Mouse (Mus musculus) embryo, embryonic 9.5 days (tissue): Measurements from ENCODE around the gene Hey2.

ENCODE experiments used
- DNase-seq: peaks from one replicate; pipeline ENCODE4 v3.0.0-alpha.2; 2017; ENCODE audit errors: extremely low spot score

The Hey2 gene

DNA sequence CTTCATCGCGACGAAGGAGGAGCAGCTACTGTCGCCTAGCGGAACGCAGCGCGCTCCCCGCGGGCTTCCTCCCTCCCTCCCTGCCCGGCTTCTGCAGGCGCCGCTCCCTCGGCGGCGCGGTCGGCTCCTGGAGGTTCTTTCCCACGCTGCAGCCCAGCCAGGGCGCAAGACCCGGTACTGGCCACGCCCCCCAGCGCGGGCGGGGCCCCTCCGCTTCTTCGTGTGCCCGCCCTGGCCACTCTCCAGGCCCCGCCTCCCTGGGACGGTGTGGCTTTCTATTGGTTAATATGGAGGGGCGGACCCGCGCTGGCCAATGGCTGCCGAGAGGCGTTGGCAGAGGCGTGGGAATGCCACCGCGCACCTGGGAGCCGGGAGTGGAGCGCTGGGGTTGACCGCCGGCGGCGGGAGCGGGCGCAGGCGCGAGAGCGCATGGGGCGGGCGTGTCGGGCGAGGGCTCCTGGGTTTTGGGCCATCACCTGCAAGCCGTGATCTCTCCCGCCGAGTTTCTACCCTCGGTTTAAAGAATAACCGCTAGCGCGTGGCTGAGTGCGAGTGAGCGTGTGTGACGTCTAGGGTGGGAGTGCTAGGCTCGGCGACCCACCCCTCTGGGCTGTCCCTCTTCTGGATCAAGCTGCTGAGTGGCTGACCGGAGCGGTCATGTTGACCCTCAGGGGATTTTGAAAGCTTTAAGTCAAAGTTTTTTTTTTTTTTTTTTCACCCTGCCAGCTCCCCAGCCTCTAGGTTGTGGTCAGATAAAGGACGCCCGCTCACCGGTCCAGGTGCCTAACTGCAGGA, at the start of gene Hey2:
Hey2 (minus strand) TSS at position 159 of the 795 bp plus-strand sequence.
- peak; percentile 99 for DNase-seq

DNA sequence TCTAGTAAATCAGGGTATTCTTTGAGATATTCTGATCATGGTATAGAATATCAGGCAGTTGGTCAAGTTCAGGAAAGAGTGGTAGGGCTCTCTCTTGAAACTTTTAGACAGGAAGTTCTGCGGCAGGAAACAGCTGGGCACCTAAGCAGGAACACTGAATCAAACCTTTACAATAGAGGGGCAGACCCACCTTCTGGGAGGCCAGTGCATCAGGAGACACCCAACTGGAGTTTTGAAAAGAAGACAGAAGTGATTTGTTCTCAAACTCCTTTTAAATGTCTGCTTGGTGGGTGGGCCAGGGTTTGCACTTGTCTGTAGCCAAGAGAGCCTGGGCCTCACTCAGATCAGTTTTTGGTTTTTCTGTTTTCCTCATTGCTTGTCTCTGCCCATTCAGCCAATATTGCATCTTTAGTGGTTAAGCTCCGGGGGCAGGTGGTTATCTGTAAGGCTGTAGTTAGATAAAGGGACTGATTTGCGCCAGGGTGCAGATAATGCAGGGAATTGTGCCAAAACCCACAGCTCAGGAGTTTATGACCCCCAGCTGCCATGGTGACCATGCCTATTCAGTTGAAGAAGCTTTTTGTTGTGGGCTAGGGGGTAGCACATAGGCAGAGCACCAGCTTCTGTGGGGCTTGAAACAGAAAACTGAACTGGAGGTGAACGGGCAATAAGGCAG, 40.6 kb upstream of the Hey2 start:
- peak; percentile 20 for DNase-seq

GRCm38 (mm10) chr10:30881109-30881508, 38.5 kb upstream of the Hey2 start:
- DNase-seq: no peak

GRCm38 (mm10) chr10:30845101-30845825, 2.7 kb upstream of the Hey2 start:
- peak; percentile 22 for DNase-seq

DNA sequence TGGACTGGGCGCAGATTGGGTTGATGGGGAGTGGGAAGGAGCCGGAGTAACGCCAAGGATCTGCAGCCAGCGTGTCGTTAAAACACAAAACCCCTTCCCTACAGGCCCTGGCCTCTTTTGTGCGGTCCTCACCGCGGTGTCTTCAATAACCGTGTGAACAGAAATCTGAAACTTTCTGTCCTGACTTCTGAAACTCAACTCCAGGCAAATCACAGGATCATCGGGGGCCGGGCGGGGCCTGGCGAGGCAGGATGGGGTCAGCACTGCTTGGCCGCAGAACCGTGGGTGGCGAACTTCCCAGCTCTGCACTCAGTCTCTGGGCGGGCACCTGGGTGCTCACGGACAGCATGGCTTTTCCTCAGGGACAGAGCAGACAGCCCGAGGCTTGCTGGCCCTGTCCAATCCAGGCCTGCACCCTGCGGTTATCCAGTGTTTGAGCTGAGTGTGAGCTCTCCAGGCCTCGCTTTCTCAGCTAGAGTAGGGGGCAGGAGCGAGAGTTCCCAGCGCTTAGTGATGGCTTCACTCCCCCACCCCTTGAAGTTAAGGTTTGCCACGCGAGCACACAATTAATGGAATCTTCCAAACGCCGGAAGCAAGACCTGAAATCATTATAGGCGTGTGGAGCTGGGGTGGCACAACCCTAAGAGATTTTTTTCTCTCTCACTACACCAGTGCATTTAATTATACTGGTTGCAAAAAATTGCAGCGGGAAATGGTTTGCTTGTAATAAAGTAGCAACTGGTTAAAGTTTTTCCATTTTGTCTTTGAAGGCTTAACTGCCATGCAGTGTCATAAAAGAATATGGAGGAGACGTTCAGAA, 1.8 kb upstream of the Hey2 start:
- peak; percentile 77 for DNase-seq

- no peak for DNase-seq
These were observed 1.0 kb upstream of the Hey2 start for GRCm38 (mm10) chr10:30843438-30844190.

GRCm38 (mm10) chr10:30842228-30842627, 373 bp downstream of the Hey2 start:
- DNase-seq: no peak

DNA sequence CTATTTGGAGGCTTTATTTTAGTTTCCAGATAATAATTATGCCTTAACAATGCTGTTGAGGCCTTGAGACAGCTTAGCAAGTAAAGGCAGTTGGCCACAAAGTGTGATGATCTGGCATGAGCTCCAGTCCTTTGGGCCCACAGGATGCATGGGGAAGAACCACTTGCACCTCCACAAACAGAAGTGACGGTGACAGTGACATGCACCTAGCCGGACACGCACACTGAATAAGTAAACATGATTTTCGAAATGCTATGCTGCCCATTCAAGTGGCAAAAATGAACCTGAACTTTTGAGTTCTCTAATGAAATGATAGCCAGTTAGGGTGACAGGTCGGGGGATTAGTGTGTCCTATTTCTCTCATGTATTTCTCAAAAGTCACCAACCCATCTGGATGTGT, 1.8 kb downstream of the Hey2 start:
- no peak for DNase-seq

DNA sequence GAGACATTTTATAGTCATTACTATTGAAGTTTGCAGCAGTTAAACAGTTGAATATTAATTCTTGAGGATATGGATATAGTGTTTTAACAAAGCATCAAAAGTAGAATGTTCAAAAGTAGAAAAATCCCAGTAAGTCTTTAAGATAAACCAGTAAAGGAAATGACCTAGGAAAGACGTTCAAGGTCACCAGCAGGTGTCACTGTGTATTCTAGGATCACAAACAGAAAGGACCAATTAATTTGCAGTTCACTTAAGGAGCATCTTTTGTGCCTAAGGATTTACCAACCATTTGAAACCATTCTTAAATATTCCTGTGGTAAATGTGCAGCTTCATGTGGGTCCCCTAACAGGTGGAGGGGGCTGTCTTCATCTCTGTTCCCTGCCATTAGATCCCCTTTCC, 4.4 kb downstream of the Hey2 start:
- DNase-seq: peak; percentile 9

GRCm38 (mm10) chr10:30825049-30825448, 17.6 kb downstream of the Hey2 start:
- DNase-seq: no peak

DNA sequence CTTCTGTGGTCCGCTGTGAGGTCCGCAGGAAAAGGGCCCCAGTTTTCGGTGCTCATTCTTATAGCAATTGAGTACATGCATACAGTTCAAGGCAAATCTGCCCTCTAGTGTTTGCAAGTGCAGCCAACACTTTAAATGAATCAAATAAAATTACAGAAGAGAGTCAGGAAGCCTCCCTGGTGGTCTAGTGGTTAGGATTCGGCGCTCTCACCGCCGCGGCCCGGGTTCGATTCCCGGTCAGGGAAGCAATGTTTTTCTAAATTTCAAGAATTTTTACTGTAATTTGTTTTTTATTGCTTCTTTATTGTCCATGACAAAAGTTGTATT, 31.7 kb downstream of the Hey2 start:
- DNase-seq: peak; percentile 89

DNA sequence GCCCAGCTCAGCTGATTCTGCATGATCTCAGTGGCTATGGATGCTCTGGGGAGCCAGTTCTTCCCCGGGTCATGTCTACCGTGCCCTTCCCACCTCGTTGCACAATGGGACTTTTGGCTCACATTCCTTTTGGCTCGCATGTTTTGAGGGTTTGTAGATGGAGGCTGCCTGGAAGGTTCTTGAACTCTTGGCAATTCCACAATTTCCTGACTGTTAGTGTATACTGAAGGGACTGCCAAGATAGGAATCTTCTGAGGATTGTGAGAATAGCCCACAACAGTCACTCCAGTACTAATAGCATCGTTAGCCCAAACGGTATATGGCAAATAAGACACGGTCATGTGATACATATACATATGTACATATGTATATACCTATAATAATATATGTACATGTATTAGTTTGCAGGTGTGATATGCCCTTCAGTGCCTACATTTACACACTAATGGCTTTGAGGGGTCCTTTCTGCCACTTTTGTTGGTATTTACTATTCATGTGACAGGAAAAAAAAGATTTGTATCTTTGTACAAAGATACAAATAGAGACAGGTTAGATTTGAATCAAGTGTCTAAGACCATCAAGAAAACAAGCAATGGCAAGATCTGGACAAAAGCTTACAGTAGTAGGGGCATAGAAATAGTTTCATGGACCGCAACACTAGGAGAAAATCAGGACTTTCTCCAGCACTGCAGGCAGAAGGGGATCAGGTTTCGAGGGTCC, 32.2 kb downstream of the Hey2 start:
- no peak for DNase-seq

DNA sequence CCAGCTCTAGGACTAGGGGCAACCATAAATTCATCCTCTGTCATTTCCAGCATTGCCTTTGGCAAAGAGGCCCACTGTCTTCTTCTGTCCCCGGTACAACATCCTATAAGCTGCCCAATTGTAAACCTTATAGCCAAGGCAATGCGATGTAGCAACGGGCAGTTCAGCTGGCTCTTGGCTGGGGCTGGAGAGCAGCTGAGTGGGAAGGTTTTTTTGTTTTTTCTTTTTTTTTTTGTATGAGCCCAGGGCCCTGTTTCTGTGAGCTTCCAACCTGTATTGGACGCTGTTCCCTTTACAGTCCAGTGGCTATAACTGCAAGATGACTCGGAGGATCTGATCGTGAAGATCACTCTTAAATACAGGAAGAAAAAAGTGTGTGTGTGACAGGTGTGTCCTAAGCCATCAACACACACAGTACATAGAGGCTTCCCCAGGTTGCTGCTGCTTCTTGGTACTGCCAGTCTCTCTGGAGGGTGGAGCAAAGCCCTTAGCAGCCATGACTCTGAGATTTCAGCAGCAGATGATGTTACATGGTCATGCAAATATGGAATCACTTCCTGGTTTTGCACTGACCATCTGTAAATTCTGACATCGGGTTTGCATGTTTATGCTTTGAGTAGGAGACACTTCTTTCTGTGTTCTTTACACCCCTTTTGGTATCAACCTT, 38.9 kb downstream of the Hey2 start:
- no peak for DNase-seq

DNA sequence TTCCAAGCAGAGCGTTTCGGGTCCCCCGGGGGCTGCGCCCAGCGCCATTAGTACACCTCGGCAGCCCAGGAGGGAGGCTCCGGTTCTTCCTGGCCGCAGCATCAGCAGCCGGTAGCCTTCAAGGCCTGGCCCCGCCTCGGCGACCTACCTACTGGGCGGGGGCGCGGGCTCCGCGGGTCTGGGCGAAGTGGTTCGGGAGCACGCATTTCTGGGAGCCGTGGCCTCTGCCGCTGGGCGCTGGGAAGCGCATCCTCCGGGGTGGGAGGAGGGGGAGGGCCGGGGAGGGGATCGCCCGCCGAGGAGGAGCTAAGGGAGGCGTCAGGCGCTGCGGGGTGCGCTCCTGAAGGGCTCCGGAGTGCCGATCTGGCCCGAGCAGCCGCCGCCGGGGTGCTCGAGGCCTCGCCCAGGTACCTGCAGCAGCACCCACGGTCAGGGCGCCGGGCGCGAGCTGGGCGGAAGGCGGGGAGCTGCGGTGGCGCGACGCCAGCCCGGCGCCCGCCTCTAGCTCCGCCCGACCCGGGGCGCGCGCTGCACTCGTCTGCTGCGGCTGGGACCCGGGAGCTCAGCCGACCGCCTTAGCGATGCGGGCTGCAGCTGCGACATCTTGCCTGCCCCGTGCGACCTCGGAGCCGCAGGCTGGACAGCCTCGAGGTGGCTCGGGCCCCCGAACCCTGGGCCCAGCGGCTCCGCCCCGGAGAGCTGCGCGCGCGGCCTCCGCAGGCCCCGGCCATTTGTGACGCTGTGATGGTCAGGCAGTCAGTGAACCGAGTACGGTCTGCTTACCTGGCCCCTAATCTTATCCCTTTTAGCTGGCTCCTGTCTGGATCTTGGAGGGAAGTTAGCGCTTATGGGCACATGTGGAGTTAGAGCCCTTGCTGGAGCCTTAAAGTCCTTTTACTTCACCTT, 39.7 kb downstream of the Hey2 start, which contains the start of gene Ncoa7:
Ncoa7 (minus strand) TSS at position 646 of the 906 bp plus-strand sequence.
- DNase-seq: peak; percentile 88

- peak; percentile 22 for DNase-seq
These were observed 40.6 kb downstream of the Hey2 start for GRCm38 (mm10) chr10:30802033-30802432.

DNA sequence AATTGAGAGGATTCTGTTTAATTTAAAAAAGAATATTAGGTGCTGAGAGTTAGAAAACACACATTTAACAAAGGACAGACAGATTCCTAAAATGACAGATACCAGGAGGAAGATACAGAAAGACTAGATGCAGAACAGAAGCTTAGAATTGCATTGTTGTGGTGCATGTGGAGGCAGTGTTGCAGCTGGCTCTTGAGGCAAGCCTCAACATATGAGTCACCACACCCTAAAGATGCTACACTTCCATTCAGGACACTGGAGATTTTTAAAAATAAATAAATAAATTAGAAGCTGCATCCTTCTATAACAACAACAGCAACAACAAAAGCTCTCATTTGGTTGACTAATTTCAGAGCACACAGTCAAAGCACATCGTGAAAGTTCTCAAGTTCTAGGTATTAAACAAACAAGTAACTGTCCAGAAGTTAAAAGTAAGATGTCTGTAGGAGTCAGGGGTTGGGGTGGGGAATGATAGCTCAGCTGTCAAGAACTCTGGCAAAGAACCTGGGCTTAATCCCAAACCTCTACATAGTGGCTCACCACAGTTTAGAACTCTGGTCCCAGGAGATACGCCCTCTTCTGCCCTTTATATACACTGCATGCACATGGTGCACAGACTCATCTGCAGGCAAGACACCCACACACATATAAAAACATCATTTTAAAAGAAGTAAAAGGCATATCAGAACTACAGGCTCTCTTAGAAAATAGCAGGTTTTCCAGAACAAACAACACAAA, 42.7 kb downstream of the Hey2 start:
- DNase-seq: no peak

DNA sequence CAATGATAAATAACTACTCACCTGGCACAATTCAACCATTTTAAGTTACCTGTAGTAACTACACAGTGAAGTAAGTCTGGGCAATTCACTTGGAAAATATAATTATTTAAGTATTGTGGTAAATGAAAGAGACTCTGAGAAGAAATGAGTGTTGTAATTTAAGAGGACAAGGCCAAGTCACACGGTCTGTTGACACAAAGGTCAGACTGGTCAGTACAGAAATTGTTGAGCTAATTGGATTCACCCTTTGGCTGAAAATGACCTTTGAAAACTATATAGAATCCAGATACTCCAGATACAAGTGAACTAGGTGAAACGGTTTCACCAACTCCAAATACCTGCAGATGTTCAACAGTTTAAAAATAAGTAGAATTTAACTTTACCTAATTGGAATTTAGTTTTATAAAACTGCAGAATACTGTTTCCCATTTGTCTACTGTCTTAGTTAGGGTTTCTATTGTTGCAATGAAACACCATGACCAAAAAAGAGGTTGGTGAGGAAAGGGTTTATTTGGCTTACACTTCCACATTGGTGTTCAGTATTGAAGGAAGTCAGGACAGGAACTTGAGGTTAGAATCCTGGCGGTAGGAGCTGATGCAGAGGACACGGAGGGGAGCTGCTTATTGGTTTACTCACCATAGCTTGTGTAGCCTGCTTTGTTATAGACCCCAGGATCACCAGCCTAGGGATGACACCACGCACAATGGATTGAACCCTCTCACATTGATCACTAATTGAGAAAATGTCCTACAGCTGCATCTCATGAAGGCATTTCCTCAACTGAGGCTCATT, 45.9 kb downstream of the Hey2 start:
- DNase-seq: no peak
